Mouse (Mus musculus): ENCODE results near the gene St6galnac5. TPM values are rescaled to one million over a fixed set of nuclear protein-coding genes. Genes with fewer than 3 reads are reported as not detected.
A peak's percentile ranks its signal among the peaks of the same experiment; 100 is the strongest.

The St6galnac5 gene
- polyA plus RNA-seq (2016; fragmentation: Nextera tagmentation; extraction: Ambion mirVana), result 0.28 and 0.66 TPM in 2 replicates

DNA sequence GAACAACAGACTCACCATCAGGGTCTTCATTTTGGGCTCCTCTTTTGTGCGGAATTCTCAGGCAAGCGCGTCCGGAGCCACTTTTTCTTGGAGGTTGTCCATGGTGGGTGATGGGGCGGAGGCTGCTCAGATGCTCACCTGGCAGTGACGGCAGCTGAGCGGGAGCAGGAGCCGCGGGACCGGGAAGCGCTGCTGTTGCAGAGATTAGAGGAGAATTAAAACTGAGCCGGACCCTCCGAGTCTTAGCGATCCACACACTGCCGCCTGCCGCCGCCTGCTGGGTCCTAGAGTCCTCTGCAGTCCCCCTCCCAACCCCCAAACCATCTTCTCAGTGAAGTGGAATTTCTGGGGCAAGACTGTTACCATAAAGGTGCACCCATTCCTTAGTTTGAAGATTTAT is at the start of gene St6galnac5:
TSS of gene St6galnac5 (minus strand) at position 259 of the 400 bp plus-strand sequence.
- DNase-seq (ENCODE audit: low spot score), result peak; percentile 66
- H3K4me1 ChIP-seq, result peaks cover 20% of the 10 kb centered on the region
- peak within 1 kb of the TSS; percentile 56 for H3K4me3 ChIP-seq
- no peaks in the 10 kb centered on the region for H3K36me3 ChIP-seq
- H3K27me3 ChIP-seq (ENCODE audit: low read depth, poor library complexity, severe bottlenecking), result peaks cover 57% of the 10 kb centered on the region
- H3K9me3 ChIP-seq (replicated peaks), result no peaks in the 10 kb centered on the region
- H3K27ac ChIP-seq, result 0 out of 2 replicates have a peak within 1 kb of the TSS, but pooled peaks have one; percentile 37
- under 1% methylated on average over 17 of the region's 17 CpGs for WGBS

DNA sequence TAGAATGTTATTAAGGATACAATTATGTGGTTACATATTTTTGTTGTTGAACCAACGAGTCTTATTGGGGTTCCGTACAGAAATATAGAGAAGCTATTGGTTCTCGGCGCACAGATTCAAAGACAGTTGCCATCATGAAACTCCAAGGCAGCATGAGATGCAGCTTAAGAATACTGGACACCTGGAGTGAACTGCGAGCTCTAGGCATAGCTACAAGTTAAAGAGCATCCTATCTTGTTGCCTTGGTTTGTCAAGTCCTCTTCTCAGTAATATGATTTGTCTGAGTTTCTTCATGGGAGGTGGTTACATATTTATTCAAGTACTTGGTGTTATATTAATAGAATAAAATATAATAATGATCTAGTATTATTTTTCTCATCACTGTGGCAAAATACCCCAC is 48.7 kb upstream of the St6galnac5 start:
- no peak for DNase-seq (ENCODE audit: low spot score)
- WGBS, result 97% methylated on average over 5 of the region's 5 CpGs
- Histone ChIP-seq H3K36me3 (no peaks in the 10 kb centered on the region), H3K4me3 (no peak overlapping the region), H3K9me3 (replicated peaks) (no peaks in the 10 kb centered on the region), H3K27ac (no peak overlapping the region), H3K27me3 (ENCODE audit: low read depth, poor library complexity, severe bottlenecking) (no peaks in the 10 kb centered on the region), H3K4me1 (no peaks in the 10 kb centered on the region)

DNA sequence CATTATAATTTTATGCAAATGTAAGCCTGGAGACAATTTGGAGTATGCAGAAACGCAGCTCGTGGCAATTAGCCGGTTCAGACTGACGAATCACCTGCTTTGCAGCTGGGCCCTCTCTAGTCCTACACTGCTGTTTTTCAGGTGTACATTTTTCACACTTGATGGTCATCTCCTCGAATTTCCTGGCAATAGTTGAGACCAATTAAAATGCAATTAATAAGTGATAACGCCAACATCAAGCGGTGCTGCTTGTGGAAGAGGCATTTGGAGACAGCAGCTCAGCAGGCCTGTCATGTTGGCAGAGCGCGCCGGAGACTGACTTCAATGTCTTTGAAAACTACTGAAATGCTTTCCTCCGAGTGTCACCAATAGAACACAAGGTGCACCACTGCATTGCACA is 42.0 kb upstream of the St6galnac5 start:
- Histone ChIP-seq H3K4me3 (no peak overlapping the region), H3K9me3 (replicated peaks) (no peaks in the 10 kb centered on the region), H3K27ac (no peak overlapping the region), H3K27me3 (ENCODE audit: low read depth, poor library complexity, severe bottlenecking) (no peaks in the 10 kb centered on the region), H3K36me3 (no peaks in the 10 kb centered on the region), H3K4me1 (no peaks in the 10 kb centered on the region)
- DNase-seq (ENCODE audit: low spot score), result no peak
- WGBS, result 91% methylated on average over 11 of the region's 11 CpGs

DNA sequence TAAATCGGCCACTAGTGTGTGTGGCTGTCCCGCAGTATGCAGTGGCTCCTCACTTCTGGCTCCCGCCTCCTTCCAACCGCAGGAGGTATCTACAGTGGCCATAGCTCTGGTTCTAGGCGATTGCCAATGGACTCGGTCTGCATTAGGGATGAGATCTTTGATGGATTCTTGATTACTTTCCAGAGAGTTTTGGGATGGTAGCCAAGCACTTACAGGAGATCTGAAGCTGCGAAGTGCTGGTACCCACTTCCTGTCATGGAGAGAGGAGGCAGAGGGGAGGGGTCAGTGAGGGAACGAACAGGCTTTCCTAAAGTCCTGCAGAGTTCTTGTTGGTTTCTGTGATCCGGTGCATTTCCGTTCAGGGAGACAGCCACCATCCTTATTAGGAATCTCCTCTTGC is 36.0 kb upstream of the St6galnac5 start:
- Histone ChIP-seq H3K9me3 (replicated peaks) (no peaks in the 10 kb centered on the region), H3K36me3 (no peaks in the 10 kb centered on the region), H3K27ac (no peak overlapping the region), H3K27me3 (ENCODE audit: low read depth, poor library complexity, severe bottlenecking) (no peaks in the 10 kb centered on the region), H3K4me3 (no peak overlapping the region), H3K4me1 (no peaks in the 10 kb centered on the region; the same call in 1 of the 2 replicates)
- no peak for DNase-seq (ENCODE audit: low spot score)
- whole genome bisulfite sequencing, result 74% methylated on average over 10 of the region's 10 CpGs

DNA sequence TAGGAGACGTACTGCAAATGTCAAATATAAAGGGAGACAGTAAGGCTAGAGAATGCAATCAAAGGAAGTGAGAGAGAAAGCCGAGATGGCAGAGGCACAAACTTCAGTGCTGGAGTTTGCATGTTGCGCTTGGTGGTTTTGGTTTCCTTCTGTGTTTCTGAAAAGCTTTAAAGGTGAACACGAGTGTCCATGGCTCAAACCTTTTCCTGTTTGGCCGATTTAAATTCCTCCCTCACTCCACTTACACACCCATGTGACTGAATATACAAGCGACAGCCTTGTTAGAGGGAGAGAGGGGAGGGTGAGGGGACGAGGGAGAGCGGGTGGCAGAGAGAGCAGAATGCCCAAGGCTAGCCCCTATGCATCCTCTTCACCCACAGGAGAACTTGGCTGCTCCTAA is 34.3 kb upstream of the St6galnac5 start:
- no peaks in the 10 kb centered on the region for H3K27me3 ChIP-seq (ENCODE audit: low read depth, poor library complexity, severe bottlenecking)
- no peaks in the 10 kb centered on the region for H3K9me3 ChIP-seq (replicated peaks)
- no peaks in the 10 kb centered on the region; the same call in 1 of the 2 replicates for H3K4me1 ChIP-seq
- WGBS, result 74% methylated on average over 8 of the region's 8 CpGs
- no peak for DNase-seq (ENCODE audit: low spot score)
- no peaks in the 10 kb centered on the region for H3K36me3 ChIP-seq
- no peak overlapping the region for H3K4me3 ChIP-seq
- no peak overlapping the region for H3K27ac ChIP-seq

DNA sequence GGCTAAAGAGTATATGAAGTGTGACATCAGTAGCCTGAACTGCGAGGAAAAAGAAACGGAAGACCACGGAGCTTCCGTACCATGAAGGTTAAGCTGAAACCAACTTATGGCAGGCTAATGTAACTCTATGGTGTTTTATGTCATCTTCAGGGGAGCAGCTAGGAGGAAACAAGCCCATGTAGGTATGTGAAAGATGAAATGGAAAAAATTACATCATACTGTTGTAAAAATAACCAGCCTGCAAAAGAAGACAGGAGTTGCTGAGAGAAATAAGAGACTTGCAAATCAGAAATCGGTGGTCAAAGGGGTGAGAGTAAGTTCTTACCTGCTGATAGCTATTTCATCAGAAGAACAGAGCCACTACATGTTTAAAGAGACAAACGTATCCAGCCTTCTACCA is 24.8 kb upstream of the St6galnac5 start:
- Histone ChIP-seq H3K4me3 (no peak overlapping the region), H3K4me1 (no peaks in the 10 kb centered on the region; the same call in 1 of the 2 replicates), H3K27ac (no peak overlapping the region), H3K36me3 (no peaks in the 10 kb centered on the region), H3K9me3 (replicated peaks) (no peaks in the 10 kb centered on the region), H3K27me3 (ENCODE audit: low read depth, poor library complexity, severe bottlenecking) (no peaks in the 10 kb centered on the region)
- DNase-seq (ENCODE audit: low spot score), result no peak
- 90% methylated on average over 6 of the region's 6 CpGs for WGBS

DNA sequence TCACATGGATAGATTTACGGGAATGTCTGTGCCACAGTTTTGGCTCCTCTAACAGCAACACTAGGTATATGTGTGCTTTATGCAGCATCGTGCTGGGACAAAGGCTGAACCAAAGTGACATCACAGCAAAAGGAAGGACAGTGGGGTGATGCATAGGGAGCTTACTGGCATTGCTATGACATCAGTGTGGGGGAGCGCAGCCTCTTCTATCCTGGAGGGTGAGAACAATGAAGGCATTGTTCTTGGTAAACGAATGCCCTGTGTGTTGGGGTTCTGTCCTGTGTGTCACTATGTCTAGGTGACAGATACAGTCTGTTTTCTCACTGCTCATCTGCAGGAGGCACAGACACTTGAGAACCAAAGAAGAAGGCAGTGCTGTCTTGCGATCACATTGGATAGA is 16.9 kb upstream of the St6galnac5 start:
- no peaks in the 10 kb centered on the region for H3K9me3 ChIP-seq (replicated peaks)
- 81% methylated on average over 5 of the region's 5 CpGs for WGBS
- H3K4me3 ChIP-seq, result no peak overlapping the region
- H3K27me3 ChIP-seq (ENCODE audit: low read depth, poor library complexity, severe bottlenecking), result no peaks in the 10 kb centered on the region
- no peaks in the 10 kb centered on the region for H3K36me3 ChIP-seq
- DNase-seq (ENCODE audit: low spot score), result no peak
- H3K27ac ChIP-seq, result no peak overlapping the region
- H3K4me1 ChIP-seq, result peaks cover 18% of the 10 kb centered on the region; the same call in 1 of the 2 replicates

DNA sequence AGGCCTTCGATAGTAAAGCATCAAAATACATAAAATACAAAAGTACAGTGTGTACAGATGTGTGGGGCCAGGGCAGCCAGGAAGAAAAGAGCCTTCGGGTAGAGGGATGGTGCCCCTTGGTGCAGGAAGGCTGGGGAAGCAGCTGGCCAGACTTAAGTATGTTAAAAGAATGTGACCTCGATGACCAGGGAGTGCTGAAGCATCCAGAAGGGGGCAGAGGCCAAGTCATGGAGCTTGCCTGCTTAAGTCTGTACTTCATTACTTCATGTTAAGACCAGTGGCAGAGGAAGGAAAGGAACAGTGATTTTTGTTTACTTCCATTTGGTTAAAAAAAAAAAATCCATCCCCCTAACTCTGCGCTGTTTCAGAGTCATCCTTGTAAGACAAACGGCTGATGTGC is 16.1 kb upstream of the St6galnac5 start:
- no peak overlapping the region for H3K4me3 ChIP-seq
- no peaks in the 10 kb centered on the region for H3K9me3 ChIP-seq (replicated peaks)
- peaks cover 18% of the 10 kb centered on the region; the same call in 1 of the 2 replicates for H3K4me1 ChIP-seq
- 50% methylated on average over 5 of the region's 5 CpGs for WGBS
- H3K27me3 ChIP-seq (ENCODE audit: low read depth, poor library complexity, severe bottlenecking), result no peaks in the 10 kb centered on the region
- no peak overlapping the region for H3K27ac ChIP-seq
- no peaks in the 10 kb centered on the region for H3K36me3 ChIP-seq
- DNase-seq (ENCODE audit: low spot score), result no peak

DNA sequence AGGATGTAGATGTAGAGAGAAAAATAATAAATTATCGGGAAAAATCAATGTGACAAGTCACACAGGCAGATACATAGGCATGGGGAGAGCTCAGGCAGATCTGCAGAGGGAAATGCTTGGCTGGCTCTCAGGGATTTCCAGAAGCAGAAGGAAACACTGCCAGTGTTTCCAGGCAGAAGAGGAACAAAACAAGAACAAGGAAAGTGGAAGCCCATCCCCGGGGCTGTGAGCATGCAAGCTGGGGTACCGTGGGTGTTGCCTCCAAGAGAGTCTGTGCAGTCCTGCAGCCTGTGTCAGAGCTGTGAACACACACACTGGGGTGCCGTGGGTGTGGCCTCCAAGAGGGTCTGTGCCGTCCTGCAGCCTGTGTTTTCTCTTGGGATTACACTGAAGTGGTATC is 11.6 kb upstream of the St6galnac5 start:
- Histone ChIP-seq H3K9me3 (replicated peaks) (no peaks in the 10 kb centered on the region), H3K27ac (no peak overlapping the region), H3K36me3 (no peaks in the 10 kb centered on the region), H3K4me3 (no peak overlapping the region), H3K27me3 (ENCODE audit: low read depth, poor library complexity, severe bottlenecking) (no peaks in the 10 kb centered on the region), H3K4me1 (peaks cover 14% of the 10 kb centered on the region; the same call in 1 of the 2 replicates)
- no peak for DNase-seq (ENCODE audit: low spot score)
- WGBS, result 74% methylated on average over 5 of the region's 5 CpGs

DNA sequence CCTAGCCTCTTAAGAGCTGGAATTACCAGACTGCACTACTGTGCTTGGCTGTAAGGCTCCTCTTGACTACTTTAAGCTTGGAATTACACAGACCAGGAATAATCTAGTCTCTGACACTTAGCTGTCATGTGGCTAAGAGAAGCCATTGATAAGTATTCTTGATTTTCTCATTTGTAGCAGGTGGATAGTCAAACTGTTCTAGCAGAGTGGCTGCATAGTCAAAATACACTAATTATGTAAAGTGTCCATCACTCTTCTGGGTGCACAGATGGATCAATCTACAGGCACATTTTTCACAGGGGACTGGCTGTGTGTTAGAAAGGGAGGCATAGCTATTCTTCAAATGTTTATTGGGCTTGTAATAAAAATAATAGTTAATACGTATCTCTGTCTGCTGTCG is 8.7 kb upstream of the St6galnac5 start:
- DNase-seq (ENCODE audit: low spot score), result no peak
- Histone ChIP-seq H3K4me1 (no peaks in the 10 kb centered on the region), H3K4me3 (no peak overlapping the region), H3K27me3 (ENCODE audit: low read depth, poor library complexity, severe bottlenecking) (no peaks in the 10 kb centered on the region), H3K27ac (no peak overlapping the region), H3K9me3 (replicated peaks) (no peaks in the 10 kb centered on the region), H3K36me3 (no peaks in the 10 kb centered on the region)
- 85% methylated on average over 2 of the region's 2 CpGs for WGBS

DNA sequence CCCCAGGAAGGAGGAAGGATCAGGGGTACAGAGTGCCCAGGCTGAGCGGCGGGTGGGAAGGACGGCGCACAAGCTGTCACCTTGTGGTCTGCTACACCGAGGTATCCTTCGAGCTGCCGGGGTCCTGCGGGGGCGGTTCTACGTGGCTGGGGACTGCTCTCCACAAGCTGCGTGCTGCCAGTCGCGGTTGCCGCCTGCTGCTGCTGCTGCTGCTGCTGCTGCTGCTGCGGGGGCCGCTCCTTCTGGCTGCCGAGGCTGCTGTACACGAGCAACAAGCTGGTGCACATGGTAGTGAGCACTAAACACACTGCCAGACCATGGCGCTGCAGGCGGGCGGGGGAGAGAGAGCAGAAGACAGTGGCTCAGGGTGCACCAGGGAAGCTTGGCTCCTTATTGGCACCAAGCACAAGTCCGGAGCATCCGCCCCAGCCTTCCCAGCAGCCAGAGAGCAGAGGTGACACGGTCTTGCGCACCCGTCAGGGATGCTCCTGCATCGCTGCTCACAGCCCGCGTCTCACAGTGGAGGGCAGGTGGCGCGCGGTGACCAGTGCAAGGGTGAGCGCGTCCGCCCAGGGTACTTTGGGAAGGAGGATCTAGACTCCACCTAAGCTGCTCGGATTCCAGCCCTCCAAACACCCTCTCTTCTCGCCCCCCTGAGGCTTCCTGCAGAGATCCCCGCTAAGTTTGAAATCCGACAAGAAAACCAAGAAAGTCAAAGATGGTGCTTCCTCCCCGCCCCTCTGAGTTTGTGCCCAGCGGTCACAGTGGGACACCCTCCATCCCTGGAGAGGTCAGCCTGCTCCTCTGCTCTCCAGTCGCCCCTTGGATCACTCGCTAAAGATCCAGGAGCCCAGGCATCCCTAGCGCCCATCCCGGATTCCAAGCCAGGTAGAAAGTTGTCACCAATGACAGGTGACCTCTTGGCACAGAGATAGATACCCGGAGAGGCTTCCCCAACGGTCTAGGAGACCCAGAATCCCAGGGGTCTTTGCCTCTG is 770 bp downstream of the St6galnac5 start:
- no peaks in the 10 kb centered on the region for H3K9me3 ChIP-seq (replicated peaks)
- H3K27me3 ChIP-seq (ENCODE audit: low read depth, poor library complexity, severe bottlenecking), result peaks cover 57% of the 10 kb centered on the region
- peaks cover 20% of the 10 kb centered on the region for H3K4me1 ChIP-seq
- no peaks in the 10 kb centered on the region for H3K36me3 ChIP-seq
- peak overlapping the region; percentile 56 for H3K4me3 ChIP-seq
- H3K27ac ChIP-seq, result peak overlapping the region; percentile 37; the same call in 1 of the 2 replicates
- DNase-seq (ENCODE audit: low spot score), result peak; percentile 63
- 1% methylated on average over 47 of the region's 47 CpGs for WGBS

DNA sequence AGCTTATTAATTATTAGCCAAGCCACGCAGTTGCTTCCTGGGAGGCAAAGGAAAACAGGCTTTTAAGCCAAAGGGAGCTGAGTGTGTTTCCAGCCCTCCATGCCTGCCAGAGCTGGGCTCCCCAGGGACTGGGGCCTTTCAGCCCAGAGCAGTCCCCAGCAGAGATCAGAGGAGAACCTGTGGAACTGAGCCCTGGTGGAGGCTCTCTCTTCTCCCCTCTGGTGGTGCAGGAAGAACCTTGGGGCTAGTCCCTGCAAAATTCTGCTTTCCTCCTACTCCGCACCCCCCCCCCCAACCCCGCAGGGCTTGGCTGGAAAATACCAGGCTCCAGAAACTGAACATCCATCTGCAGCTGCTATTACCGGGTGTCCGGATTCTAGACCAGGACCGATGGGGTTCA is 1.6 kb downstream of the St6galnac5 start:
- no peak for DNase-seq (ENCODE audit: low spot score)
- H3K27me3 ChIP-seq (ENCODE audit: low read depth, poor library complexity, severe bottlenecking), result peaks cover 57% of the 10 kb centered on the region
- no peaks in the 10 kb centered on the region for H3K9me3 ChIP-seq (replicated peaks)
- no peak overlapping the region for H3K27ac ChIP-seq
- WGBS, result 9% methylated on average over 6 of the region's 6 CpGs
- H3K36me3 ChIP-seq, result no peaks in the 10 kb centered on the region
- H3K4me3 ChIP-seq, result peak overlapping the region; percentile 56
- H3K4me1 ChIP-seq, result peaks cover 20% of the 10 kb centered on the region

DNA sequence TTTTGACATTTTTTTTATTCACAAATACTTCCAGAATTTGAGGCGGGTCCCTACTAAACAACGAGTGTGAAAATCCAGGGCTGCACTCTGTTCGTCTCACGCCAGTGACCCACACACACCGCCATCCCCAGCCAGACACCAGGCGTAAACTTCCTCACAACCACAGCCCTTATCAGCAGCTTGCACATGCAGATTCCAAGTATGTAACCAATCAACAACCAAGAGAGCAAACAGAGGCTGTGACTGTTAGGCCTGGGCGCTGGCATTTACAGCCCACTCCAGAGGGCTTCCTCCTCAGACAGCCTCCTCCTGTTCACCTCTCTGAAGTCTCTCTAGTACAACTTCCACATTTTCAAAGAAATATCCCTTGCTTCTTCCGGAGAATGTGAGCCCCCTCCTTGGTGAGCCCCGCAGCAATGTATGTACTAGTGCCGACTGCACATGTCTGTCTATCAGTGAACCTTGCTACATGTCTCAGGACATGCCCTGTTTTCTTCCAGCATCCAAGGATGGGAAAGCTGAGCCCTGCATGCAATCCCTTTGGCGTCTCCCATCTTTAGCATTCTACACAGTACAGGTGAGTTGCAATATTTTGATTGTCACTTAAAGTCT is 2.5 kb downstream of the St6galnac5 start:
- Histone ChIP-seq H3K27ac (no peak overlapping the region), H3K4me1 (peaks cover 20% of the 10 kb centered on the region), H3K36me3 (no peaks in the 10 kb centered on the region), H3K9me3 (replicated peaks) (no peaks in the 10 kb centered on the region), H3K4me3 (no peak overlapping the region), H3K27me3 (ENCODE audit: low read depth, poor library complexity, severe bottlenecking) (peaks cover 57% of the 10 kb centered on the region)
- DNase-seq (ENCODE audit: low spot score), result no peak
- WGBS, result 64% methylated on average over 11 of the region's 11 CpGs
